Mouse (Mus musculus) heart, postnatal 25 days (tissue): ENCODE data around the gene Gm4707. TPM values are rescaled to one million over a fixed set of nuclear protein-coding genes. Genes with fewer than 3 reads are reported as not detected.
"Not testable (repeated sequence)": the region's sequence is repeated elsewhere in the genome, so short reads cannot be mapped to it uniquely, and the experiment has no call there.

Experiments
- DNase-seq: peaks from one replicate; pipeline ENCODE4 v3.0.0; 2022; ENCODE audit warnings: low spot score
- intact Hi-C: fragments of 180-260 bp; cut with DNase I; formaldehyde crosslinking; loops from one replicate; pipeline ENCODE4 v1.15.1; 2025
- total RNA-seq, 2 experiments: library from RNA; stranded (reverse); gene quantifications; 2 replicates each; pipeline ENCODE4 v1.2.3; 2021

The Gm4707 gene
- total RNA-seq, 2 experiments from 2014 or later = 1.0 to 1.5 TPM

DNA sequence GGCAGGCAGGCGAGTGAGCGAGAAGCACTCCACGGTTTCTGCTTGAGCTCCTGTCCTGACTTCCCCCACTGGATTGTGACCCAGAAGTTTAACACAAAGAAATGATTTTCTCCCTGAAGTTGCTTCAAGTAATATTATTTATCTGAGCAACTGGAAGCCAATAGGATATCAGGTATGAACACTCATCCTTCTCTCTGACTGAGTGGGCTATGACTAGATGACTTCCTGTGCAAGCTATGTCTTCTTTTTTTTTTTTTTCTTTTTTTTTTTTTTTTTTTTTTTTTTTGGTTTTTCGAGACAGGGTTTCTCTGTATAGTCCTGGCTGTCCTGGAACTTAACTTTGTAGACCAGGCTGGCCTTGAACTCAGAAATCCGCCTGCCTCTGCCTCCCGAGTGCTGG lies 2.4 kb downstream of the Gm4707 start:
- DNase-seq, intact Hi-C loops: not testable (repeated sequence)

DNA sequence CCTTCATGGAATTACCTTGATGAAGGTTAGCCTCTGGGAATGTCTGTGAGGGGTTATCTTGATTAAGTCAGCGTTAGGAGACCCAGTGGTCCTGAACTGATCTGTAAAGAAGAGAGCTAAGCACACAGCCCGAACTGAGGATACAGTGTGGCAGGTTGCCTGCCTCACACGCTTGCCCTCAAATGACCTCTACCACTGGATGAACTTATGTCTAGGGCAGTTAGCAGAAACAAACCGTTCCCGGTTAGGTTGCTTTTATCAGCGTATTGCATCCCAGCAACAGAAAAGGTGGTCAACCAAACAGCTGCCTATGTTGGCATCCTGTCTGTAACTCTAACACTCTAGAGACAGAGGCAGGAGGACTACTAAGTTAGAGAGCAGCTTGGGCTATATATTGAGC lies 14.5 kb downstream of the Gm4707 start:
- DNase-seq = no peak
- intact Hi-C loops = no loop called here

DNA sequence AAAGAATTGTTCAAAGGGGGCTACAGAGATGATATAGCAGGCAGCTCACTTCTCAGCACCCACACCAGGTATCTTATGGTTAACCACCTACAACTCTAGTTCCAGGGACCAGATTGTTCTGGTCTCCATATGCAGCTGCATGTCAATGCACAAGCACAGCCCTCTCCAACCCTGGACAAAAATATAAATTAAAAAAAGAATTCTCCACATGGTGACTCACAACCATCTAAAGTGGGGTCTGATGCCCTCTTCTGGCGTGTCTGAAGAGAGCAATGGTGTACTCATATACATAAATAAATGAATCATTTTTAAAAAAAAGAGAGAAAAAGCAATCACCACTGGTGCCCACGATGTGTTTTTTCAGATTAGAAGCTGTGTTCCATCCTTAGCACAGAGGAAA lies 15.0 kb downstream of the Gm4707 start:
- no peak for DNase-seq
- intact Hi-C loops = no loop called here

DNA sequence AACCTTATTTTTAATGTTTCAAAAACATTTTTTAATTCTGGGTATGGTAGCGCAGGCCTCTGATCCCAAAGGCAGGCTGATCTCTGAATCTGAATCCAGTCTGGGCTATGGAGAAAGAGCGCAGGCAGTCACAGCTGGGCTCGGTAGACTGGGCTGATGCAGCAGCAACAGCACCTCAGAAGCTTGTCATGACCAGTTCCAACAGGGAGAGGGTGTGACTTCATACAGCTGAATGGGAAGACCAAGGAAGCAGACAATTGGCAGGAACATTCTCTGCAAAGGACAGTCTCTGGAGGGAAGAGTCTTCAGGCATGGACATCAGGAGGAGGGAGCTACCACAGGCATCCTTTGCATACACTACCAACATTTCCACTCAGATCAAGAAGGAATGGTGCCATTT lies 15.6 kb downstream of the Gm4707 start:
- intact Hi-C loops = no loop called here
- no peak for DNase-seq

DNA sequence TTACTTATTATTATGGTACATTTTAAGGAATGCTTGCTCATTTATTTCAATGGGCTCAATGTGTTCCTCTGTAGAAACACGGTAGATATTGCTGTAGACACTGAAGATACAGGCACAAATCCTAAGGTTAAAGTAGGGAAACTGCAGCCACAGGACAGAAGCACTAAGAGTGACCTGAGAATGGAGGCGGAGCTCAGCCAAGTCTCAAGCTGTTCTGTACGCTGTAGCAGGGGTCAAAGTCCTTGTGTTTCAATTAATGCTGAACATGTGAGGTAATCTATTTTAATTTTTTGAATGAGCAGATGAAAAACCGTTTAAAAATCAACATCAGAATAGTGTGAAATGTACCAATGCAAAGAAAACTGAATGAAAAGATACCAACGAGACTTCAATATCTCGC lies 16.4 kb downstream of the Gm4707 start:
- DNase-seq = no peak
- intact Hi-C loops = no loop called here

DNA sequence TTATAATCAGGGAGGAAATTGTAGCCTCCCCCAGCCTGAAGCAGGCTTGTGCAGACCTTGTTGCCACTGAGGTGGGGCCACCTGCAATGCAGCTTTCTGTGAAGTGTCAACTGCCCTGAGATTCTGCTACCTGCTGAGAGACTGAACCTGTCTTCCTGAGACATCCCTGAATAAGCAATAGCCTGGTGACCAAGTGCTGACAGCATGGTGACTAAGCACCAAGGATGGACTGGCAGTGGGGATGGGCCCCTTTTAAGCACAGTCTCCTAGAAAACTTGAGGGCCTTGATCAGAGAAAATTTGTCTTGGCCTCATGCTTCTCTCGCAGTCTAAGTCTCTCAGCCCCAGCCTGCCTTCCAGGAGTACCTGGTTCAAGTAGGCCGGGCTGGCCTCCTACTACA lies 37.2 kb downstream of the Gm4707 start:
- intact Hi-C loops, DNase-seq: not testable (repeated sequence)

DNA sequence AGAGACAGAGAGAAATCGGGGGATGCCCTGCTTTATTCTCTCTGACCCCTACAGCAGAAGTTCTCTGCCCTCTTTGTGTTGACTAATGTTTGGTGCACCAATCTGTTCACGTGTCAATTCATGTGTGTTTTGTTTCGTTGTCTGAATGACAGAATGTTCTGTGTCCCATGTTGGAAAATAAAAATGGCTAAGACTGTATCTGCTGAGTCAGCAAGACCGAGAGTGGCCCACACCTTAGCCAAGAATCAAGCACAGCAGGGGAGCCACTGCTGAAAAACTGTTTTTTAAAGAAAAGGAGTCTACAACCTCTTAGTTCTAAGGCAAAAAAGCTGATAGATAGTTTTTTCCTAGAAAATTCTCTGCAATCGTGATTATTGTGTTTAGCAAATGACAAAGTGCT lies 40.3 kb downstream of the Gm4707 start:
- intact Hi-C loops, DNase-seq: not testable (repeated sequence)

DNA sequence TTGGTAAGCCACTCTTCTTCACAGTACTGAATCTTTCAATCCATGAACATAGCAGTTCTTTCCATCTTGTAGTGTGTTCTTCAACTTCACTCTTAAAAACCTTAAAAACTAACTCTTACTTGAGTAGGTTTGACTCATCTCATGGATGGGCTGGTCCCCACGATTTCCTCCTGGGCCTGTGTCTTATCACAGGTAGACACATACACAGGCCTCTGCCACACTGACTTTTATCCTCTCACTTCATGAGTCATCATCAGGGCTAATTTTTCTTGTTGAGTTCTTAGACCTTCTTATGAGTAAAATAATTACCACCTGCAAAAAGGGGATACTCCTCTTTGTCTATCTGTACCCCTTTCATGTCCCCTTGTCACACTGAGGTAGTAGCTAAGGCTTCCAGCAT lies 42.7 kb downstream of the Gm4707 start:
- intact Hi-C loops = no loop called here
- DNase-seq = no peak

Other genes with a start within 250 kb of the Gm4707 start
- 10 to 100 TPM; 64.3 to 73.1 TPM for gene Emilin2, start 147.9 kb downstream of the Gm4707 start, total RNA-seq
- 10 to 100 TPM; 18.0 to 19.7 TPM for gene Smchd1, start 15.4 kb upstream of the Gm4707 start, total RNA-seq
- gene Ndc80, start 66.9 kb upstream of the Gm4707 start, total RNA-seq = 1 to 10 TPM; 1.1 TPM
- under 1 TPM in 1 of 2 experiments, not detected in 1; 0.14 TPM for gene Spdya, start 92.1 kb upstream of the Gm4707 start, total RNA-seq
- 10 to 100 TPM; 18.4 to 19.0 TPM for gene Wdr43, start 156.0 kb upstream of the Gm4707 start, total RNA-seq
- gene Togaram2, start 213.3 kb upstream of the Gm4707 start, total RNA-seq = 1 to 10 TPM; 4.1 to 5.2 TPM